Mouse (Mus musculus) brain, embryonic 14.5 days (tissue): ENCODE data around the gene Acly.

Experiments
- CTCF ChIP-seq: fragments of 200-500 bp; IDR thresholded peaks from 2 replicates; pipeline ENCODE4 v1.5.1; 2012; ENCODE audit warnings: inconsistent platforms, mild to moderate bottlenecking, moderate library complexity, borderline replicate concordance; ENCODE audit not compliant: insufficient read depth, insufficient read length; ENCODE audit errors: extremely low read depth
- POLR2A ChIP-seq: fragments of 200-500 bp; IDR thresholded peaks from 2 replicates; pipeline ENCODE4 v1.6.1; 2012; ENCODE audit warnings: mild to moderate bottlenecking, inconsistent platforms, borderline replicate concordance; ENCODE audit not compliant: poor library complexity, insufficient read depth, insufficient read length, severe bottlenecking; ENCODE audit errors: extremely low read depth

DNA sequence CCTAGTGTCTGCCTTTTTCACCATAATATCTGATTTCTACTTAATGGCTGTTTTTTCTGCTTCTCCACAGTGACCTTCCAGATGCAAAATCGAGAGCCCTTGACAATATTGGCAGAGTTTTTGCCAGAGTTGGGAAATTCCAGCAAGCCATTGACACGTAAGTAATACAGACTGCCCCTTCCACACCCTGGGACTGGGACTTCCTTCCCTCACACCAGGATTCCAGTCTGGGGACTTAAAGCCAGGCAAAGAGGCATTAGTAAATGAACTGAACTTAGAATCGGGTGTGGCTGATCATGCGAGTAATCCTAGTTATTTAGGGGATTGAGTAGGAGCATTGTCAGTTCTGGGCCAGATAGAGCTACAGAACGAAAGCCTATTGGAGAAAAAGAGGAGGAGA is 33.9 kb upstream of the Acly start:
- TF ChIP-seq POLR2A (no peak), CTCF (no peak)
